Mouse (Mus musculus) embryonic fibroblast, embryonic 13.5 days (primary cell): ENCODE results near the gene Olfr397. TPM values are rescaled to one million over a fixed set of nuclear protein-coding genes. Genes with fewer than 3 reads are reported as not detected.

Experiments
- H3K27ac ChIP-seq: 2 replicates; pipeline ENCODE4 v1.5.1; 2012; ENCODE audit warnings: low read length, control low read depth, inconsistent platforms; ENCODE audit not compliant: insufficient read depth
- H3K4me1 ChIP-seq: 2 replicates; pipeline ENCODE4 v1.6.1; 2011; ENCODE audit warnings: low read length; ENCODE audit not compliant: control insufficient read depth, insufficient read depth
- H3K4me3 ChIP-seq: 2 replicates; pipeline ENCODE4 v1.5.1; 2011; ENCODE audit warnings: mild to moderate bottlenecking, control low read depth, low read length; ENCODE audit not compliant: insufficient read depth
- CTCF ChIP-seq: IDR thresholded peaks from 2 replicates; pipeline ENCODE4 v1.5.1; 2011; ENCODE audit warnings: mild to moderate bottlenecking, control low read depth, low read length, moderate library complexity, borderline replicate concordance; ENCODE audit not compliant: insufficient read depth
- POLR2A ChIP-seq: IDR thresholded peaks from 2 replicates; pipeline ENCODE4 v1.6.1; 2011; ENCODE audit warnings: low read depth, mild to moderate bottlenecking, control low read depth, low read length, moderate library complexity
- polyA plus RNA-seq: library from polyadenylated mRNA; stranded (reverse); fragments of >200 nt; gene quantifications from 2 replicates; pipeline ENCODE4 v1.2.4, GENCODE M21; 2011; ENCODE audit warnings: low read depth; ENCODE audit not compliant: missing spikeins, insufficient read length

Olfr397 gene
- polyA plus RNA-seq, result not detected in 2 replicates

DNA sequence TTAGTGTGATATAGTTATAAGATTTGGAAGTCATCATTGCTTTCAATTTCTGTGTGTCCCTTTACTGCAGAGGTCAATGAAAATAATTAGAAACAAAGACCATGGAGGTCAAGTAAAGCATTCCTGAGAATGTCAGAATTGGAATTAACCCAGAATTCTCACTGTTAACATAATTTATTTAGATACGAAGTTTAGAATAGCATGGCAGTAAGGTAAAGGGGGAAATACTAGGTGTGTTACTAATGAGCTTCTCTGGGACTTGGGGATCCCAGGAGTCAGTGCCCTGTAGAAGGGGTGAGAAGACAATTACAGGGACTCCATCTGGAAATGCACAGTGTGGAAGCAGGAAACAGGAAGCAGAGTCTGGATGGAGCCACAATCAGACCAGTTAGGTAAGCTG is at the start of gene Olfr397:
Gene Olfr397, plus strand, starts transcription at position 301 of the 400 bp plus-strand sequence.
- TF ChIP-seq CTCF, result no peak
- TF ChIP-seq POLR2A, result no peak

DNA sequence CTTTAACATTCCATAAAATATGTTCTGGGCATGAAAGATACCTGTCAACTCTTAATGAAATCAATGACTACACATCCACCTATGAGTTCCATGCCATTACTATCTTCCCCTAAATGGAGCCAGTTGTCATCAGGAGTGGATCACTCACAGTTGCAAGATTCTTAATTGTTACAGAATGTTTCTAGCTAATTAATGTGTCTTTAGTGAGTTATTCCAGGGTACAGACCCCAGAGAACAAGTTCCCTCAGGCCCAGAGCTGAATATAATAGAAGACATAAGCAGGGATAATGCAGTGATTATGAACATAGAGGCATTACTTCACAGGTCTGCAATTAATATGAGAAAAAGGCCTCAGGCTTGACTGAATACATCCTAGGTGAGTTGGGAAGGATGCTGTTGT is 24.2 kb upstream of the Olfr397 start, which contains the start of gene Olfr23:
Gene Olfr23, plus strand, starts transcription at position 301 of the 400 bp plus-strand sequence.
- no peak within 1 kb of the TSS for H3K27ac ChIP-seq
- TF ChIP-seq POLR2A (no peak), CTCF (no peak)
- H3K4me3 ChIP-seq, result no peak within 1 kb of the TSS
- H3K4me1 ChIP-seq, result no peaks in the 10 kb centered on the region

More for the DNA sequence above, at the start of gene Olfr397:
- H3K27ac ChIP-seq, result no peak within 1 kb of the TSS
- no peak within 1 kb of the TSS for H3K4me3 ChIP-seq
- no peaks in the 10 kb centered on the region for H3K4me1 ChIP-seq

DNA sequence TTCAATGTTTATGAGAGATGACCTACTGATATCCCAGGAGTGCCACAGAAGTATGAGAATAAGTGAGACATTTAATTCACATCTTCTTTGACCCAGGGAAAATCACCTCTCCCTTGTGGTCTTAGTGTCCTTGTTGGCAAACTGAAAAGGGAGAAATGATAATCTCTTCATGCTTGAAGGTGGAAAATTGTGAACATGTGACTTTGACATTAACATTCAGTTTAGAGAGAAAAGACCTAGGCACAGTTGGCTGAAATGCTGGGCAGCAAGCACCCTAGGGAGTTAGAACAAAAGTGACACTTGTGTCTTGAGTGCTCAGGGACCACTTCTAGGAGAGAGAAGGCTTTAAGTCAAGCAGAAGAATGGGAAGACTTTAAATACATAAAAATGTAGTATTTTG is 29.7 kb downstream of the Olfr397 start, which contains the start of gene Olfr398:
Gene Olfr398, minus strand, starts transcription at position 101 of the 400 bp plus-strand sequence.
- Histone ChIP-seq H3K4me3 (no peak within 1 kb of the TSS), H3K27ac (no peak within 1 kb of the TSS), H3K4me1 (no peaks in the 10 kb centered on the region)
- TF ChIP-seq CTCF (no peak), POLR2A (no peak)

DNA sequence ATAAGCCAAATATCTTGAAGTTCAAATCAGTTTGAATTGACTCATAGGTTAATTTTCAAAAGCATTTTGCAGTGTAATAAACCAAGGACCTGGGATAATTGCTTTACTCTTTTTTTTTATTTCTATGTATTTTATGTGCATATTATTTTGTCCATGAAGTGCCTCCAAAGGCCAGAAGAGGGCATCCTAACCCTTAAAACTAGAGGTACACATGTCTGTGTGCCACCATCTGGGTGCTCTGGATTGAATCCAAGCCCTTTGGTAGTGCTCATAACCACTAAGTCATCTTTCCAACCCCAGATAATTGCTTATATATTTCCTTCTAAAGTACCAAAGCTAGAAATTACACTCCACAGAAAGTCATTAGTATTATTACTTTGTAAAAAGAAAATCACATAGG is 32.5 kb downstream of the Olfr397 start:
- Histone ChIP-seq H3K27ac (no peak overlapping the region), H3K4me1 (no peaks in the 10 kb centered on the region), H3K4me3 (no peak overlapping the region)
- no peak for TF ChIP-seq CTCF
- no peak for TF ChIP-seq POLR2A

Other genes with a start within 250 kb of the Olfr397 start
- not detected in 2 replicates for gene Olfr389, start 180.1 kb upstream of the Olfr397 start, polyA plus RNA-seq
- not detected in 2 replicates for gene Olfr390, start 177.9 kb upstream of the Olfr397 start, polyA plus RNA-seq
- gene Olfr391-ps, start 157.8 kb upstream of the Olfr397 start, polyA plus RNA-seq, result not detected in 2 replicates
- gene Olfr392, start 143.8 kb upstream of the Olfr397 start, polyA plus RNA-seq, result not detected in 2 replicates
- gene Olfr393, start 109.4 kb upstream of the Olfr397 start, polyA plus RNA-seq, result not detected in 2 replicates
- gene Olfr394, start 70.0 kb upstream of the Olfr397 start, polyA plus RNA-seq, result not detected in 2 replicates
- gene Olfr395, start 51.5 kb upstream of the Olfr397 start, polyA plus RNA-seq, result not detected in 2 replicates
- gene Olfr23, start 24.1 kb upstream of the Olfr397 start, polyA plus RNA-seq, result not detected in 2 replicates
- gene Olfr398, start 29.6 kb downstream of the Olfr397 start, polyA plus RNA-seq, result not detected in 2 replicates
- not detected in 2 replicates for gene Olfr139, start 95.7 kb downstream of the Olfr397 start, polyA plus RNA-seq
- not detected in 2 replicates for gene Olfr399, start 95.8 kb downstream of the Olfr397 start, polyA plus RNA-seq
- not detected in 2 replicates for gene Zfp616, start 109.1 kb downstream of the Olfr397 start, polyA plus RNA-seq
- not detected in 2 replicates for gene Olfr401, start 152.9 kb downstream of the Olfr397 start, polyA plus RNA-seq
- not detected in 2 replicates for gene Olfr402, start 192.7 kb downstream of the Olfr397 start, polyA plus RNA-seq
- gene Olfr403, start 225.4 kb downstream of the Olfr397 start, polyA plus RNA-seq, result not detected in 2 replicates